Mouse (Mus musculus) neural tube, embryonic 10.5 days (tissue): ENCODE results near the gene Fbxw10.
A peak's percentile ranks its signal among the peaks of the same experiment; 100 is the strongest.

ENCODE experiments used
- DNase-seq: peaks from one replicate; pipeline ENCODE4 v3.0.0-alpha.2; 2017; ENCODE audit warnings: low spot score; ENCODE audit errors: extremely low spot score

Fbxw10 gene

GRCm38 (mm10) chr11:62846961-62847654, at the start of gene Fbxw10:
Fbxw10 (plus strand) TSS chr11:62847069.
- peak; percentile 34 for DNase-seq

GRCm38 (mm10) chr11:62804119-62804518, 42.8 kb upstream of the Fbxw10 start:
- DNase-seq = no peak

- DNase-seq = no peak
Observed at GRCm38 (mm10) chr11:62807965-62808364, 38.9 kb upstream of the Fbxw10 start.

GRCm38 (mm10) chr11:62809201-62809600, 37.7 kb upstream of the Fbxw10 start:
- no peak for DNase-seq

GRCm38 (mm10) chr11:62812268-62812667, 34.6 kb upstream of the Fbxw10 start:
- DNase-seq = no peak

- DNase-seq = no peak
Observed at GRCm38 (mm10) chr11:62813497-62813896, 33.4 kb upstream of the Fbxw10 start.

- DNase-seq = no peak
Observed at GRCm38 (mm10) chr11:62813970-62814624, 32.8 kb upstream of the Fbxw10 start.

- no peak for DNase-seq
Observed at GRCm38 (mm10) chr11:62814625-62815024, 32.2 kb upstream of the Fbxw10 start.

GRCm38 (mm10) chr11:62815438-62815837, 31.4 kb upstream of the Fbxw10 start:
- no peak for DNase-seq

- no peak for DNase-seq
Observed at GRCm38 (mm10) chr11:62816591-62816990, 30.3 kb upstream of the Fbxw10 start.

GRCm38 (mm10) chr11:62819059-62819686, 27.7 kb upstream of the Fbxw10 start:
- no peak for DNase-seq

- DNase-seq = peak; percentile 60
Observed at GRCm38 (mm10) chr11:62820059-62820541, 26.8 kb upstream of the Fbxw10 start, which contains the start of gene Trim16. Trim16 (plus strand) TSS chr11:62820231.

GRCm38 (mm10) chr11:62820661-62821437, 26.0 kb upstream of the Fbxw10 start:
- peak; percentile 42 for DNase-seq

- no peak for DNase-seq
Observed at GRCm38 (mm10) chr11:62821893-62822292, 25.0 kb upstream of the Fbxw10 start.

- DNase-seq = no peak
Observed at GRCm38 (mm10) chr11:62824211-62824610, 22.7 kb upstream of the Fbxw10 start.

- DNase-seq = no peak
Observed at GRCm38 (mm10) chr11:62825222-62826105, 21.4 kb upstream of the Fbxw10 start.

GRCm38 (mm10) chr11:62826106-62826733, 20.6 kb upstream of the Fbxw10 start:
- no peak for DNase-seq

GRCm38 (mm10) chr11:62827135-62827534, 19.7 kb upstream of the Fbxw10 start:
- no peak for DNase-seq

GRCm38 (mm10) chr11:62827911-62828310, 19.0 kb upstream of the Fbxw10 start:
- DNase-seq = no peak

GRCm38 (mm10) chr11:62830387-62830786, 16.5 kb upstream of the Fbxw10 start:
- DNase-seq = no peak
